Mouse (Mus musculus) ES-E14 (cell line): ENCODE measurements around the gene Actbl2.

ENCODE experiments used
- MAFK ChIP-seq: IDR thresholded peaks from 2 replicates; pipeline ENCODE4 v1.6.1; 2014; ENCODE audit warnings: mild to moderate bottlenecking, low read depth, low read length, inconsistent platforms; ENCODE audit not compliant: insufficient read depth
- ZC3H11A ChIP-seq: IDR thresholded peaks from 2 replicates; pipeline ENCODE4 v1.6.1; 2012; ENCODE audit warnings: low read depth, mild to moderate bottlenecking, inconsistent platforms, low read length, borderline replicate concordance

- TF ChIP-seq ZC3H11A, result no peak
- no peak for TF ChIP-seq MAFK
Observed at GRCm38 (mm10) chr13:111291958-111292493, 37.2 kb downstream of the Actbl2 start.
